Mouse (Mus musculus) layer of hippocampus, adult 8-10 months (tissue): ENCODE results near the gene Kirrel2. TPM values are rescaled to one million over a fixed set of nuclear protein-coding genes. Genes with fewer than 3 reads are reported as not detected.
"Not testable (repeated sequence)": the region's sequence is repeated elsewhere in the genome, so short reads cannot be mapped to it uniquely, and the experiment has no call there.

Experiments used
- DNase-seq, 2 experiments: peaks; one replicate each; pipeline ENCODE4 v3.0.0; 2022; ENCODE audit warnings: low spot score in 2 of 2
- total RNA-seq, 4 experiments: library from RNA; stranded (reverse); gene quantifications; 2 replicates each; pipeline ENCODE4 v1.2.4; 2022

Gene Kirrel2
- total RNA-seq, result 10 to 100 TPM in 3 of 4 experiments, 1 to 10 TPM in 1; 9.6 to 13.7 (median 11.2) TPM

DNA sequence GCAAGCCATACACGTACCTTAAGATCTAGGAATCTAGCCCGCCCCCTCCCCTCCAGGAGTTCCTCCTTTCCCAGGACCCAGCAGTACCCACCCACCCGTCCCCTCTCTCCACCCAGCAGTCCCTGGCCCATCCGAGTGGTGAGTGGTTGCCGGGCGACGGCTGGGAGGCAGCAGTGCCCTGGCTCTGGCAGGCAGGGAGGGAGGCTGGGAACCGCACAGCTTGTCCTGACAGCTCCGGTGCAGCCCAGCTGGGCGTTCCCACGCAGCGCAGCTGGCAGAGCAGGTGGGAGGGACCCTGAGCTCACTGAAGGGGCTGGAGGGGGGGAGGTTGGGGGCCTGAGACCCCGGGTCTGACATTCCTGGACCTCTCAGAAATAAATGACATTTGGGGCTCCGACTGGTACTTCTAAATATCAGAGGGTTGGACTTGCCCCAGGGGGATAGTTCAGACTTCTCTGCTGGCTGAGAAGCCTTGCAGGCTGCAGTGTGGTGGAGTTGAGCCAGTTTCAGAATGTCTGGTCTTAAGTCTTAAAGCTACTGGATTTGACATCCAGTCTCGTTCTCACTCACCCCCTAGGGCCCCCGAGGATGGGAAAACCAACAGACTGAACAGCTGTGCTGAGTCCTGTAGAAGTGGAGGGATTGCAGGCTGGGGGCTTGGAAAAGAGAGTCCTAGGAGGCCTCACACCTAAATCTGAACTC lies at the start of gene Kirrel2, which contains the start of gene Nphs1:
Kirrel2 (minus strand) TSS at position 62 of the 702 bp plus-strand sequence.
Nphs1 (plus strand) TSS at position 687 of the 702 bp plus-strand sequence.
- peak in 1 of 2 experiments; percentile 71 for DNase-seq

DNA sequence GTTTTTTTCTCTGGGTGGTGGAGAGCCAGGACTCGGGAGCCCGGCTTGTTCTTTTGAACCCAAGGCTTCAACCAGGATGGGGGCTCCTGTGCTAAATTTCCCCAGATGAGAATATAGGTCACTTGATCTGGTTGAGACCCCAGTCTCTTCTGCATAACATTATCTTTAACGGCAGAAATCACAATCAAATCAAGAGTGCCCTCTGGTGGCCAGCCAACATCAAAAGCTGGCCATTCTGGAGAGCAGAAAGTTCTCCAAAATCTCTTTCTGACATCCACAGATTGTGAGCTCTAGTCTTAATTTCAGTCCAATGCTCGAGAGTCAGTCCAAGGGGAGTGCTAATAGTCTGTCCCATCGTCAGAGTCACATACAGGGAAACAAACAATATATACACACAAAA lies 43.7 kb upstream of the Kirrel2 start:
- DNase-seq, result not testable (repeated sequence)

- not testable (repeated sequence) for DNase-seq
These were observed 38.1 kb upstream of the Kirrel2 start for GRCm38 (mm10) chr7:30495506-30496042.

- DNase-seq, result no peak
These were observed 36.0 kb upstream of the Kirrel2 start, which contains the start of gene Prodh2 for GRCm38 (mm10) chr7:30493401-30493931. Prodh2 (plus strand) TSS chr7:30493622.

DNA sequence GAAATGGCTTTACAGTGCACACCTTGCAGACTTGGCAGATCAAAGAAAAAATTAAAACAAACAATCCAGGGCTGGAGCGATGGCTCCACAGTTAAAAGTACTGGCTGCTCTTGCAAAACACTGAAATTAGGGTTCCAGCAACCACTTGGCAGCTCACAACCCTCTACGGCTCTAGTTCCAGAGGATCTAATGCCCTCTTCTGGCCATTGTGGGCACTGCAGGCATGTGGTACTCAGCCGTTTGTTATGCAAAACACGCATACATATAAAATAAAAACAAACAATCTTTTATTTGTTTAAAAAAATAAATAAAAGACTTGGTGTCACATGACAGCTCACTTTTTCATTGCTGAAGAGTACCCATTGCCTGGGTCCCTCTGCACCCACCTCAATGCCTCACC lies 35.3 kb upstream of the Kirrel2 start:
- DNase-seq, result peak; percentile 52 to 82

DNA sequence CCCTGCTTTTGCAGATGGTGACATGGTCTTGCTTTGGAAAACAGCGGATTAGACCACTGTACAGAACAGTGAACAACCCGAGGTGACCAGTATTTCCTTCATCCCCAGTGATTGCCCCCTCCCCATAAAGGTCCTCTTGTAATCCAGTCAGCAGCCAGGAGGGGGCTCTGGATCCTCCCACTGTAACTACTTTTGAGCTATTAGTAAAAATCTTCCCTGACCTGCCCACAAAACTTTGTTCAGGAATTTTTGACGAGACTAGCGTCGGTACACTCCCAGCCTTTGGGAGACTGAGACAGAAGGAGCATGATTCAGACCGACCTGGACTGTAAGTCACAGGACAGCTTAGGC lies 33.4 kb upstream of the Kirrel2 start:
- DNase-seq, result no peak

DNA sequence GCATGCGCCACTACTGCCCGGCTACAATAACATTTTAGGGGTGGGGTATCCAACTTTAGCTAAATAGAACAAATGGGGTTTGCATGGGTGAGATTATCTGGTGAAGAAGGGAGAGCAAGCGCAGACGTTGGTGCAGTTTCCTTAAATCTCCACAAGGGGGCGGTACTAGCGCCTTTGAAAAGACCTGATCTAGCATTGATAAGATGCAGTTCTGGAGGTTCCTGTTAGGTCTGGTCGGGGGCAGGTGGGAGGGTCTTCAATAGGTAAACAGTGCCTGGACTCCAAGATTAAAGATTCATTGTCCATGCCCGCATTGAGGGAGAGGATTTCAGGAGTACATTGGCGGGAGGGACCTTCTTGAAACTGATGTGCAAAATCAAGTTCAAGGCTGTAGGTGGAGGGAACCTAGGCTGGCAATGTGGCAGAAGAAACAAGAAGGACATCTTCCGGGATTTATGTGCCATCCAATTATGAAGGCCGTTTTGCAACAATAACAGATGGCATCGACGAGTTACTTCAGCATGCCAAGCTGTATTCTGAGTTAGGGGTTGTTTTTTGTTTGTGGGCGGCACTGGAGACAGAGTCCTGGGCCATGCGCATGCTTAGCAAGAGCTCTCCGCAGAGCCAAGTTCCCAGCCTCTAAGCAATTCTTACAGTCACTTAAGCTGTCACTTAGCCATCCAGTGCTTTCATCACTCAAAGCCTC lies 32.9 kb upstream of the Kirrel2 start:
- peak in 1 of 2 experiments; percentile 64 for DNase-seq

GRCm38 (mm10) chr7:30484250-30484649 lies 26.8 kb upstream of the Kirrel2 start:
- no peak for DNase-seq

DNA sequence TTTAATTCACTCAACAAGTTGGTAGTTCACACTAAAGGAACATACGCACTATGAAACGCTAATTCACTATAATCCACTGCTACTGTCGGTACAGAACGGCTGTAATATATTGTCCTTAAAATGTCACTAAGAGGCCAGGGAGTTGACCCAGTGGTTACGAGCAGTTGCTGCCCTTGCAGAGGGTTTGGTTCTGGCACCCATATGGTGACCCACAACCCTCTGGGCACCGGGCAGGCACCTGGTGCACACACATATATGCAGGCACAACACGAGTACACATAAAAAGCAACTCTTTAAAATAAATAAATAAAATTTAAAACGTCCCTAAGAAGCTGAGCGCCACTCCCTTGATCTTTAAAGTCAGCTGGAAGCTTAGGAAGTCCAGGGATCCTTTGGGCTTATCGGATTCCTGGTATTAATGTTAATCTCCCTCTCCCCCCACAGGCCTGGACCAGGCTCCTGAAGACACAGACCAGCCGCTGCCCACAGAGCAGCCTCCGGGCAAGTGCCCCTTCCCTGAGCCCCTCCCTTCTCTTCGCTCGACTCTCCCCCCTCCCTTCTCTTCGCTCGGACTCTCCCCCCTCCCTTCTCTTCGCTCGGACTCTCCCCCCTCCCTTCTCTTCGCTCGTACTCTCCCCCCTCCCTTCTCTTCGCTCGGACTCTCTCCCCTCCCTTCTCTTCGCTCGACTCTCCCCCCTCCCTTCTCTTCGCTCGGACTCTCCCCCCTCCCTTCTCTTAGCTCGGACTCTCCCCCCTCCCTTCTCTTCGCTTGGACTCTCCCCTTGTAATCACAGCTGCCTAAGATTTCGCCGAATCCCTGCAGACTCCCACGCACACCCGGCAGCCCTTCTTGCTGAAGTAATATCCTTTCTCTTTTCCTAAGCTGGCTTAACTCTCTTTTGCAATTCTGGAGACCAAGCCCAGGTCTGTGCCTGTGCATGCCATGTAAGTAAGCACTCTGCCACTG lies 20.2 kb upstream of the Kirrel2 start:
- peak in 1 of 2 experiments; percentile 57 for DNase-seq

DNA sequence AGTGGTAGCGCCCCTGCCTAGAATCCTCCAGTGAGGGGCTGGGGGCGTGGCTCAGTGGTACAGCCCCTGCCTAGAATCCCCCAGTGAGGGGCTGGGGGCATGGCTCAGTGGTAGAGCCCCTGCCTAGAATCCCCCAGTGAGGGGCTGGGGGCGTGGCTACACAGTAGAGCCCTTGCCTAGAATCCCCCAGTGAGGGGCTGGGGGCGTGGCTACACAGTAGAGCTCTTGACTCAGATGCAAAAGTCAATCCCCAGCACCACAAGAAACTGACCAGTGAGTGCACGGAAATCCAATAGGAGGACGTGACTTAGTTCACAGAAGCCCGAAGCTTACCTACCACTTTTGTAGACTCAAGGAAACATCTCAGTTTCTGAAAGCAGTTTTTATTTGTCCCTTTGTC lies 18.6 kb upstream of the Kirrel2 start:
- not testable (repeated sequence) for DNase-seq

GRCm38 (mm10) chr7:30474999-30475398 lies 17.5 kb upstream of the Kirrel2 start:
- DNase-seq, result no peak

- DNase-seq, result peak in 1 of 2 experiments; percentile 42
These were observed 14.9 kb upstream of the Kirrel2 start for GRCm38 (mm10) chr7:30472411-30472810.

GRCm38 (mm10) chr7:30464816-30465300 lies 7.4 kb upstream of the Kirrel2 start:
- no peak for DNase-seq

GRCm38 (mm10) chr7:30463996-30464395 lies 6.5 kb upstream of the Kirrel2 start:
- no peak for DNase-seq

DNA sequence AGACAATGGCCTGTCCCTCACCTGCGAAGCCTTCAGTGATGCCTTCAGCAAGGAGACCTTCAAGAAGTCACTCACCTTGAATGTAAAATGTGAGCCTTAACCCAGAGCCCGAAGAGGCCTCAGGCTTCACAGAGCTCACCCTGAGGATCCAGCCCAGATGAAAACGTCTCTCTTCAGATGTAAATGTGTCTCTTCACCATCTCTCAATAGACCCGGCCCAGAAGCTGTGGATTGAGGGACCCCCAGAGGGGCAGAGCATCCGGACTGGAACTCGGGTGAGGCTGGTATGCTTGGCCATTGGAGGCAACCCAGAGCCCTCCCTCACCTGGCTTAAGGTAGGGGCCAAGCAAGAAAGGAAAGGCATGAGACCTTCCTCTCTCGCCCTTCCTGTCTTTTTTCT lies 6.1 kb upstream of the Kirrel2 start:
- DNase-seq, result no peak

DNA sequence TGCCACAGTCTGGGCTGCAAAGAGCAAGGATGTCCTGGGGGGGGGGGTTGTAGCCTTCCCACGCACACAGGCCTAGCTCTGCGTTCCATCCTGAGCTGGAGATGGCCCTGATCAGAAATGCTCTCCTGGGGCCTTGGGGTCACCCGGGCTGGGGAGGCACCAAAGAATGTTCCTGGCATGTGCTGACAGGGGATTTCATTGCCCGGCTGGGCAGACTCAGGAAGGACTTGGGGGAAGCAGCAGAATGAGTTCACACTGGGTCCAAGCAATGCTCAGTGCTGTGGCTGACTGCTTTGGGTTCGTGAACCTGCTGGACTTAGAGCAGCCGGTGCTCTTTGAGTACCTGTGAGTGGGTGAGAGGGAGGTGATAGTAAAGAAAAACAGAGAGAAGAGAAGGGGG lies 2.0 kb upstream of the Kirrel2 start:
- no peak for DNase-seq

- DNase-seq, result no peak
These were observed 420 bp downstream of the Kirrel2 start for GRCm38 (mm10) chr7:30456911-30457628.

DNA sequence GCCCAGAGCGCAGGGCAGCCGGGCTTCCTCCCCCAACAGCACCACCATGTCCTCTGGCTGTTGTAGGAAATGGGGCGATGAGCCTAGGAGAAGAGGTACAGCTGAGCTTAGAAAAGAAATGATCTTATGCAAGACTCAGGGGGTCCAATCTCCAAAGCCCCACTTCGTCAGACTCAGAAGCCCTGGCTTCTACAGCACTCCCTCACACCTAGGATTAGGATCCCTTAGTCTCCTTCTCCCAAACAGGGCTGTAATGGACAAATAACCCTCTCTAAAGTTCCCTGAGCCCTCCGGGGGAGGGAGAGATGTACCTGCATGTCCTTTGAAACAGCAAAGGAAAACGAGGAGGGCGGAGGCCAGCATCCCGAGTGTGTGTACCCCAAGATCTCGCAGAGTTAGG lies 1.0 kb downstream of the Kirrel2 start:
- DNase-seq, result no peak

DNA sequence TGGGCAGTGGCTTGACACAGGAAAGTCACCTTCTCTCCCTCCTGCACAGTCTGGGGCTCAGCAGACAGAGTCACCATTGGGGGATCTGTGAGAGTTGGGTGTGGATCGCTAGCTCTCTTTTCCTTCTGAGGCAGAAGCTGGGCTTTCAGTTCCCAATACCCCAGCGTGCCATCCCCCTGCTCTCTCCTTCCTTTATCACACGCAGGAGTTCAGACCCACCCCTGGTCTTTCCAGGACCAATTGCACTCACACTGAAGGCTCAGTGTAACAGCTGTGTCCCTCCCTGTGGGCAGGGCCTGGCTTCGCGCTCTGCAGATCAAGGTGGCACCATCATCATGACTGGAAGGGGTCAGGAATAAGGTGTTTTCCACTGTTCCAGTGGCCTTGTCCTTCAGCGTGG lies 3.2 kb downstream of the Kirrel2 start:
- no peak for DNase-seq

- no peak for DNase-seq
These were observed 3.7 kb downstream of the Kirrel2 start for GRCm38 (mm10) chr7:30453766-30454165.
